Mouse (Mus musculus): ENCODE data around the gene Myo16.

DNA sequence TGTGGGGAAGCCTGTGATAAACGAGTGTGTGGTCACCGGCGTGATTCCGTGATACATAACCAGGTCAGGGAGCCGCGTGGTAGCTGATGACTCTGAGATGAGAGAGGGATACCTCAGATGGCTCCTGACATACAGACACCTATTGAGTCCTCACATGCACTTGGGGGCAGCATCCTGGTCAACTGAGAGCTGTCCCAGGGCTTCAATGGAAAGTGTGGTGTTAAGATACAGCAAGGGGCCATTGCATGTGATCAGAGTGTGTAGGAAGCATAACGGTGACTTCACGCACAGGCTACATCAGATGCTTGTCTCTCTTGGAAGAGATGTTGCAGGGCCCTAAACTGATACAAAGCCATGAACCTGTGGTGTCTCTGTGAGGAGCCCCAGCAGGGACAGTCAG lies 260.2 kb downstream of the Myo16 start:
- TF ChIP-seq CTCF (IDR thresholded peaks at IDR 0.05; ENCODE audit: borderline replicate concordance, insufficient read depth, low read length): no peak
- TF ChIP-seq POLR2A (IDR thresholded peaks at IDR 0.05; ENCODE audit: low read depth, low read length): no peak
